Mouse (Mus musculus): Measurements from ENCODE around the gene Cd300a.

DNA sequence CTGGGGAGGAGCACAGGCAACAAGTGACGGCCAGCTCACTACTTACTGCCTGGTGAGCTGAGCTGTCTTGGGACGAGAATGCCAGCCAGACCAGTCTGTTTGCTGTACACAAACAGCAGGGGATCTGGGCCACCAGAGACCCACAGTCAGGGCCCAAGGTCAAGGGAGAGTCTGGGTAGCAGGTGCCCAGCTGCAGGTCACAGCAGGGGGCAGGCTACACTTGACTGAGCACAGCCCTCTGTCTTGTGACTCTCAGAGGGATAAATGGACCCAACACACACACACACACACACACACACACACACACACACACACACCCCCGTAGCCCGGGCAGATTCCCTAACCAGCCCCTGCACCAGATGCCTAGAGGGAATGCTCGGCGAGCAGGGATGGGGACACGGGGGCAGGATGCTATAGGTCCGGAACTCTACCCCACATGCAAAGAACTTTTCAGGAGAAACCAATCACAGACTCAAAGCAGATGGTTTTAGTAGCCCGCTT, 14.5 kb upstream of the Cd300a start:
- no peak for TF ChIP-seq POLR2A (IDR thresholded peaks at IDR 0.05; ENCODE audit: borderline replicate concordance, extremely low read depth, low read depth, low read length)
- TF ChIP-seq CTCF (IDR thresholded peaks at IDR 0.05; ENCODE audit: insufficient read depth, low read length), result no peak
